Mouse (Mus musculus) G1E-ER4 (cell line): ENCODE measurements around the gene Tubgcp2. TPM values are rescaled to one million over a fixed set of nuclear protein-coding genes. Genes with fewer than 3 reads are reported as not detected.

ENCODE experiments used
- GATA1 ChIP-seq: IDR thresholded peaks from one replicate; pipeline ENCODE4 v1.8.0; 2012; ENCODE audit warnings: low read length, inconsistent platforms
- polyA plus RNA-seq: library from polyadenylated mRNA; stranded (reverse); fragments of >175 nt; gene quantifications from 2 replicates; pipeline ENCODE4 v1.2.3, GENCODE M21; 2012

Tubgcp2 gene
- 6.8 and 9.4 TPM in 2 replicates for polyA plus RNA-seq

- TF ChIP-seq GATA1 = no peak
These were observed at the start of gene Tubgcp2, which contains the start of gene Zfp511 for GRCm38 (mm10) chr7:140036281-140037170. Tubgcp2 (minus strand) TSS chr7:140036669. Zfp511 (plus strand) TSS chr7:140036391.

DNA sequence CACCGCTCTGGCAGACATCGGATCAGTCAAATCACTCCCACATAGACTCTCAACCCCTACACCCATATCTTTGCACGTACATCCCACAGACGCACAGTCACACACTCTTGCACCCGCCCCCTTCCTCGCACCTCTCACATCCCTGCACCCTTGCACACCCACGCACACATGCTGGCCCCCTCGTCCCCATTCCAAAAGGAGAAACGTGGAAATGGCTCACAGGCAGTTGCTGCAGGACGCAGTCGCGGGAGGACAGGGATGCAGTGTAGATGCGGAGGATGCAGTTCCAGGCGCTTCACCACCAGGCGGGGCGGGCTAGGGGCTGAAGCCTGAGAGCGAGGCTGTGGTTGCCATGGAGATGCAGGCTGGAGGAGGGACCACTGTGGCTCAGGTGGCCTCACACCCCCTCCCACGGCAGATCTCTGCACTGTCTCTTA lies 45.8 kb upstream of the Tubgcp2 start, which contains the start of gene Caly:
Caly (minus strand) TSS at position 307 of the 437 bp plus-strand sequence.
- TF ChIP-seq GATA1 = no peak

GRCm38 (mm10) chr7:140081408-140082241 lies 45.2 kb upstream of the Tubgcp2 start:
- TF ChIP-seq GATA1 = no peak

DNA sequence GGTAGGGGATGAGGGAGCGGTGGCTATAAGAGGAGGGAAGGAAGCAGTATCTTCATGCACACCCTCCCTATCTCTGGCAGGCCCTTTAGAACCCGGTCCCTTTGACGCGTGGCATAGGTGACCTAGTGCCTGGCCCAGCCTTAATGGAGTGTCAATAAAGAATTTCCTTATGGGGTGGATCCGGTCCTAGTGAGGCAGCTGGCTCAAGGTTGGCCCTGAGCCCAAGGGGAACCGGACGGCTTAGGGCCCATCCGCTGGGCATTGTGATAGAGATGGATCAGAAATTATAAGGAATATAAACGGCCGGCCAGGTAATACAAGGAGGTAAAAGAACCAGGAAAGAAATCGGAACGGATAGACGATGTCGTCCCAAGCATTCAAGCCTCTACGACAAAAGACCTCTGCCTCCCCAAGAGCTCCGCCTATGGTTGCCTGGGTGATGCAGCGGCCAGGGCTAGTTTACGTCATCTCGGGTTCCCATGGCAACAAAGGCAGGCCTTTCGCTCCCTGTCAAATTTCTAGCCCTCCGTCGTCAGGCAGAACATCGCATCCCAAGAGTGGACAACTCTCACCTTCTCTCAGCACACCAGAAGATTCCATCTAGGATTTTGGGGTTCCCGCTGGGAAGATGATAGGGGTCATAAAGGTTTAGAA lies 44.2 kb upstream of the Tubgcp2 start:
- TF ChIP-seq GATA1 = no peak

- no peak for TF ChIP-seq GATA1
These were observed 42.2 kb upstream of the Tubgcp2 start for GRCm38 (mm10) chr7:140078711-140079110.

DNA sequence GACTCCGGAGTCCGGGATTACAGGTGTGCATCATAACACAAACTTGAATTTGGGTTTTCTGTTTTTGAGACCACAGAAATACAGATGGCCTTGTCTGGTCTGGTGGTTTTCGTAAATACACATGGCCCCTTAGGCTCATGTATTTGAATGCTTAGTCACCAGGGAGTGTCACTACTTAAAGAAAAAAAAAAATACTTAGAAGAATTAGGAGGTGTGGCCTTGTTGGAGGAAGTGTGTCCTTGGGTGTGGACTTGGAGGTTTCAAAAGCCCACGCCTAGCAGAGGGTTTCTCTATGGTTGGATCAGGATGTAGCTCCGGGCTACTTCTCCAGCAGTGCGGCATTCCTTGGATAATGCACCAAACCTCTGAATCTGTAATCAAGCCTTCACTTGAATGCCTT lies 41.2 kb upstream of the Tubgcp2 start:
- no peak for TF ChIP-seq GATA1

GRCm38 (mm10) chr7:140070042-140070711 lies 33.7 kb upstream of the Tubgcp2 start:
- no peak for TF ChIP-seq GATA1

- TF ChIP-seq GATA1 = no peak
These were observed 30.9 kb upstream of the Tubgcp2 start for GRCm38 (mm10) chr7:140067397-140067796.

DNA sequence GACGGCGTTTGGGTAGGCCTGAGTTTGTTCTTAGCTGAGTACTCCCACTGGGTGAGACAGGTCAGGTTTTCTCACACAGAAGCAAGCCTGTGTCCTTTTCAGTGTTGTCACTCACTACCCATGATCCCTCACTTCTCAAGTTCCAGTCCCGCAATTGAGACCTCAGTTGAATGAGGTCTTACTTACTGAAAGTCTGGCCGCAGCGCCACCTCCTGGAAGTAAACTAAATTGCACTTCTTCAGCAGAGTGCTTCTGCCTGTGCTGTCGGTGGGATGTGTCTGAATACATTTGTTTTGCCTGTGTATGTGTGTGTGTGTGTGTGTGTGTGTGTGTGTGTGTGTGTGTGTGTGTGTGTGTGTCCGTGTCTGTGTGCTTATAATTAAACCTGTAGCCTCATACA lies 26.6 kb upstream of the Tubgcp2 start:
- TF ChIP-seq GATA1 = no peak

- no peak for TF ChIP-seq GATA1
These were observed 25.8 kb upstream of the Tubgcp2 start for GRCm38 (mm10) chr7:140062307-140062706.

- no peak for TF ChIP-seq GATA1
These were observed 25.3 kb upstream of the Tubgcp2 start for GRCm38 (mm10) chr7:140061832-140062130.

GRCm38 (mm10) chr7:140060936-140061831 lies 24.7 kb upstream of the Tubgcp2 start:
- no peak for TF ChIP-seq GATA1

DNA sequence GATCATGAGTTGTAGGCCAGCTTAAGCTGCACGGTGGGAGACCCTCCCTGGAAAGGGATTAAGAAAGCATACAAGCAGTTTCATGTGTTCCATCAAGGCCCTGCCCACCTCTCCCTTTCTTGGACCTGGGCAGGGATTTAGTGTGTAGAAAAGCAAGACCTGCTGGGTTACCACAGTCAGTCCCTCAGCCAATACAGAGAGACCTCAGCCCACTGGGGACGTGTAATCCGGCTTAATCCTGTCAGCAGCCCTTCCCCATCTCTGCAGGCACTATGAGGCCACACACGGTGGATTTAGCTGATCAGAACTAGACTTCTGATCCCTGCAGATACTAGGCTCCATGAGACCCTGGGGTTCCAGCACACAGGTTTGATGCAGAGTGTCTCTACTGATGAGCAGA lies 23.1 kb upstream of the Tubgcp2 start:
- no peak for TF ChIP-seq GATA1

DNA sequence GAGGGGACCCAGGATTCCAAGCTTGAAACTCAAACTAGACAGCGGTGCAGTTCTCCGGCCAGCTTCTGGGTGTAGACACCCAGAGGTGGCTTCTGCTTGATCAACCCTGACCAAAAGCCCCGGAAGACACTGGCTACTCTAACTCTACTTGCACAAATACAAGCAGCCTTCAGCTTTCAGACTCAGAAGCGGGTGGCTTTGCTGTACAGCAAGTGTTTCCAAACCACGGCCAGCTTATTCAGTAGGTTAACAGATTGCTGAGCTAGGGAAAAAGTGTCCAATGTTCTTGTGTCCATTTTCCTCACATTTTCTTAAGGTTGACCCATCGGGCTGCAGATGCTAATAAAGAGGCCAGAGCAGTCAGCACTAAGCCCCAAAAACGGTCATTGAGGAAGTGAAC lies 22.1 kb upstream of the Tubgcp2 start:
- TF ChIP-seq GATA1 = no peak
